Mouse (Mus musculus) ZHBTc4 (cell line): ENCODE results near the gene Ccn6.

ENCODE experiments used
- DNase-seq: peaks from one replicate; pipeline ENCODE4 v3.0.0-alpha.2; 2011; ENCODE audit warnings: low read depth, low spot score

Ccn6 gene

GRCm38 (mm10) chr10:39163694-39164093 is at the start of gene Ccn6:
TSS of gene Ccn6 (minus strand) at chr10:39163794.
- no peak for DNase-seq

DNA sequence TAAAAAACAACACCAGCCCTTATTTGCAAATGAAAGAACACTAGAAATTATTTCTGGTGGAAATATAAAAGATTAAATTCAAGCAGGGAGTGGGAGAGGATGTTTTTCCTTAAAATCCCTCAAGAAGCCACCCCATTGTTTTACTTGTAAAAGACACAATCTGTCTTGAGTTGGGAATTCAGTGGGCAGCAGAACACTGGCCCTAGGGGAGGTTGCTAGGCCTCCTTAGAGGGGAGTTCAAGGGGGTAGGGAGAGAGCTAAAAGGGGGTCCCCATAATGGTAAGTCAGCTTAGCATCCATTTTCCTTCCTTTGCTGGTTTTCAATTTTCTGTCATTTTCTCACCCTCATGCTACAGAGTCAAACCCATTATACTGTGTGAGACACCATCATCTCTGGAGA is 46.4 kb upstream of the Ccn6 start:
- DNase-seq: no peak

GRCm38 (mm10) chr10:39209161-39210025 is 45.8 kb upstream of the Ccn6 start:
- no peak for DNase-seq

- DNase-seq: no peak
Observed at GRCm38 (mm10) chr10:39208712-39209111, 45.1 kb upstream of the Ccn6 start.

GRCm38 (mm10) chr10:39207310-39207855 is 43.8 kb upstream of the Ccn6 start:
- DNase-seq: no peak

- peak; percentile 13 for DNase-seq
Observed at GRCm38 (mm10) chr10:39202490-39202889, 38.9 kb upstream of the Ccn6 start.

DNA sequence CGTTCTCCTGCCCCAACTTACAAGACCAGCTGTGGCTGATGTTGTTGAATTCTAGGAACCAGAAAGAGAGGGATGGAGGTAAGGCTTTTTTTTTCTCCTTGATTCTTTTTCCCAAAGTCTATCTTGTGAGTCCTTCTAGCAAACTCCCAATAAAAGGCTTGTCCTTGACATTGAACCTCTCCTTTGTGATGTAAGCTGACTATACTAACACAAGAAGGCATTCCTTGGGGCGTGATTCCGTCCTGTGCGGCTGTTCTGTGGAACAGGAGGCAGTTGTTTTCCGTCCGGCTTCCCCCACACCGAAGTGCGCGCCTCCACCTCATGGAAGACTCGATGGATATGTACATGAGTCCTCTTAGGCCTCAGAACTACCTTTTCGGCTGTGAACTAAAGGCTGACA is 34.6 kb upstream of the Ccn6 start:
- DNase-seq: peak; percentile 80

- no peak for DNase-seq
Observed at GRCm38 (mm10) chr10:39192673-39193072, 29.1 kb upstream of the Ccn6 start.

GRCm38 (mm10) chr10:39185545-39185906 is 21.9 kb upstream of the Ccn6 start:
- no peak for DNase-seq

GRCm38 (mm10) chr10:39184864-39185544 is 21.4 kb upstream of the Ccn6 start:
- no peak for DNase-seq

GRCm38 (mm10) chr10:39176981-39177380 is 13.4 kb upstream of the Ccn6 start:
- no peak for DNase-seq

DNA sequence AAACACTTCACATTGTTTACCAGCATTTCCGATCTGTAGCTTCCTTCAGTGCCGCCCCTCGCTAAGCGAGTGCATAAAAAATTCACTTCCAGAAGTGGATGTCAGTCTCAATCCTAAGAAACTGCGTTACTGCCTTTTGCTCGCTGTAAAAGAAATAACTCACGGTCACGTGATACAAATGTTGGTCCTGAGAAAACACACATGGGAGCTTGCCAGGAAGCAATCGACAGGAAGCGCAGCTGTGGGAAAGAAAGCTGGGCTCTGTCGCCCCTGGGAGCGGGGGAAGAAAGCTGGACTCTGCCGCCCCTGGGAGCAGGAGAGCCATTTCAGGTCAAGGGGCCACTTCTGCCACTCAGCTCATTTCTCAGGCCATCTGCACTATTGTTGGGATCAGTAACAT is 9.5 kb upstream of the Ccn6 start:
- no peak for DNase-seq

DNA sequence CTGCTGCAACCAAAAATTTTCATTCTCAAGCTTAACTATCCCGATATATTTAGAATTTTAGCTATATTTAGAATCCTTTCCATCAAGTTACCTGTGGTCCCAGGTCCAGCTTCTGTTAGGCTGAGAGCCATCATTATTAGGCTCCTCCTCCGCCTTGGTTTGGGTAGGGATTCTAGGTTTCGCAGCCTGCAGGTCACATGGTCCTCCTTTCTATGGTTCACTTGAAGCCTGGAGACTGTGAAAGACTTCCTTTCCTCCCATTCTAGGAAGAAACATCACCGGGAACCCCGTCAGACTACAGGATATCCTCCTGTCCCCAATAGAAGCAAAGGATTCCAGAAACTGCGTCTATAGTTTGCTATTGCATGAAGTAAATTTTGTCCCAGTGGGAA is 8.9 kb upstream of the Ccn6 start:
- no peak for DNase-seq

GRCm38 (mm10) chr10:39171603-39172539 is 8.3 kb upstream of the Ccn6 start:
- peak; percentile 92 for DNase-seq

- peak; percentile 94 for DNase-seq
Observed at GRCm38 (mm10) chr10:39171134-39171533, 7.5 kb upstream of the Ccn6 start.

GRCm38 (mm10) chr10:39170706-39171105 is 7.1 kb upstream of the Ccn6 start:
- DNase-seq: no peak

- peak; percentile 84 for DNase-seq
Observed at GRCm38 (mm10) chr10:39170181-39170580, 6.6 kb upstream of the Ccn6 start.

DNA sequence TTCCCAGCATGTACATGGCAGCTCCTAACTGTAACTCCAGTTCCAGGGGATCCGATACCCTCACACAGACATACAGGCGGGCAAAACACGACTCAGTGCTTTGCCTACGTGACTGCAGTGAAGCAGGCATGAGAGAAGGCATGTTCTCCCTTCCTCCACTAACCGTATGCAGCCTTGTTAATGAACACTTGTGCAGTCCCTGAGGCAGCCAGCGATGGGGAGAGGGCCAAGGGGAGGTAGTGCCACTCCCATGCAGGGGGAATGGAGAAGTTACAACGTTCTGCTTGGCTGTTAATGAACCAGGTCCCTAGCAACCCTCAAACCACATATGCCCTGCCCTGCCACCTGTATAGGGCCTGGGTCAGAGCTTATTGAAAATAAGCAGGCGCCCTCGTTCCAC is 6.0 kb upstream of the Ccn6 start:
- no peak for DNase-seq

GRCm38 (mm10) chr10:39167611-39168010 is 4.0 kb upstream of the Ccn6 start:
- no peak for DNase-seq

DNA sequence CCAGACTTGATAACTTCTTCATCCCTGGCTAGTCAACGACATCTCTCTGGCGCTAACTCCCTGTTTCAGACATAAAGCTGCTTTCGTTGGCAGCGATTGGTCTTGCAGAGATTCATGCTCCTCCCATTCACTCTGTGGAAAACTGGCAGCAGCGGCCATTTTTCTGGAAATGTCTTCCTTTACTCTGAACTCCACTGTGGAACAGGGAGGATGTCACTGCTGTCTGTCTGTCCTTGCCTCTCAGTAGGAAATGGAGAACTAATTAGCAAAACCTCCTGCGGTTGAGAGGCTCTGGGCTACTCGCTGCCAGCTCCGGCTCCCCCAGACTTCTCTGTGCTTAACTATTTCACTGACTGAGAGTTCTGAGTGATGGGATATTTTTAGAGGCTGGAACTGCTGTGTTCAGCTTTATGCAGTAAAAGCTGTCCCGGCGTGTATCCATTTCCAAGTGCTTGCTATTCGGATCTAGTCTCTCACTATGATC is 2.1 kb upstream of the Ccn6 start:
- no peak for DNase-seq

GRCm38 (mm10) chr10:39162666-39163484 is 719 bp downstream of the Ccn6 start:
- DNase-seq: no peak
